Mouse (Mus musculus) lung, embryonic 14.5 days (tissue): ENCODE measurements at regions not wholly inside any gene's neighbourhood (a gene's known extent, or its start where the extent isn't known, plus 50 kb on each side); places are given as distances from the start of the nearest gene placed in this dataset.

Experiments
- ATAC-seq: fragments of 200-750 bp; cut with Nextera tagmentation; 2 replicates; pipeline ENCODE4 v1.8.0; 2017; ENCODE audit warnings: mild to moderate bottlenecking, moderate TSS enrichment, moderate library complexity; ENCODE audit not compliant: insufficient read depth
- DNase-seq: peaks from one replicate; pipeline ENCODE4 v3.0.0-alpha.2; 2015
- H3K27ac ChIP-seq: fragments of 300-500 bp; sonication (generic); 2 replicates; pipeline ENCODE4 v1.5.1; 2014; ENCODE audit warnings: low read depth, mild to moderate bottlenecking, moderate library complexity
- H3K27me3 ChIP-seq: fragments of 300-500 bp; sonication (generic); 2 replicates; pipeline ENCODE4 v1.6.1; 2014; ENCODE audit warnings: low read length, control low read depth; ENCODE audit not compliant: insufficient read depth
- H3K36me3 ChIP-seq: fragments of 300-500 bp; sonication (generic); 2 replicates; pipeline ENCODE4 v1.6.1; 2014; ENCODE audit warnings: control low read depth; ENCODE audit not compliant: insufficient read depth
- H3K4me1 ChIP-seq: fragments of 300-500 bp; sonication (generic); 2 replicates; pipeline ENCODE4 v1.6.1; 2014; ENCODE audit warnings: antibody characterized with exemption, control low read depth; ENCODE audit not compliant: insufficient read depth
- H3K4me2 ChIP-seq: fragments of 300-500 bp; sonication (generic); 2 replicates; pipeline ENCODE4 v1.6.1; 2014; ENCODE audit warnings: mild to moderate bottlenecking
- H3K4me3 ChIP-seq: fragments of 300-500 bp; sonication (generic); 2 replicates; pipeline ENCODE4 v1.5.1; 2014; ENCODE audit warnings: low read depth, low read length
- H3K9ac ChIP-seq: fragments of 300-500 bp; sonication (generic); 2 replicates; pipeline ENCODE4 v1.6.1; 2014
- H3K9me3 ChIP-seq: fragments of 300-500 bp; sonication (generic); 2 replicates; pipeline ENCODE4 v1.6.1; 2016; ENCODE audit warnings: low read depth, low read length, control low read depth
- CTCF ChIP-seq: IDR thresholded peaks from 2 replicates; pipeline ENCODE4 v1.5.1; 2016; ENCODE audit warnings: antibody characterized with exemption, low read depth
- WGBS: fragments of 180-500 bp; shearing (Covaris S2); extraction: QIAGEN DNeasy Blood & Tissue Kit; methylation state at CpG from one replicate; pipeline ENCODE4 v1.1.7; 2014; 5-methylcytosine and 5-hydroxymethylcytosine counted together

DNA sequence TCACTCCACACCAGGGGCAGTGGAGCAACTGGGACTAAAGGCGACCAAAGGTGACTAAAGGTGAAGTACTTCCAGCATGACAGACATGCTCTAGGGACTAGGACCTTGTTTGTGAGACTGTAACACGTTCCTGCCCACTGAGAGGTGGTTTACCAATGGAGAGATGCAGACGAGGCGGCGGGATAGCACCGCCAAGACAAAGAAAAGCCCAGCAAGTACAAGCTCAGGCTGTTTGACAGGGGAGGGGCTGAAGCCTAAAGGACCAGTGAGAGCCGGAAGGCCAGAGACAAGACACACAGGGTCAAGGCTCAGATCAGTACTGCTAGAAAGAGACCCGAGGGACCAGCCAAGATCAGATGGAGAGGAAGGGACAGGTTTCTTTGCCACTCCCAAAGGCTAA, 126.2 kb downstream of the Plxna1 start:
- Histone ChIP-seq H3K4me2 (no peak overlapping the region), H3K9ac (no peak overlapping the region), H3K9me3 (no peaks in the 10 kb centered on the region), H3K27ac (no peak overlapping the region), H3K27me3 (no peaks in the 10 kb centered on the region), H3K4me3 (no peak overlapping the region), H3K4me1 (no peaks in the 10 kb centered on the region; the same call in 1 of the 2 replicates), H3K36me3 (no peaks in the 10 kb centered on the region)
- 22% methylated on average over 8 of the region's 8 CpGs for WGBS
- no peak for TF ChIP-seq CTCF
- ATAC-seq, result no peak
- no peak for DNase-seq

DNA sequence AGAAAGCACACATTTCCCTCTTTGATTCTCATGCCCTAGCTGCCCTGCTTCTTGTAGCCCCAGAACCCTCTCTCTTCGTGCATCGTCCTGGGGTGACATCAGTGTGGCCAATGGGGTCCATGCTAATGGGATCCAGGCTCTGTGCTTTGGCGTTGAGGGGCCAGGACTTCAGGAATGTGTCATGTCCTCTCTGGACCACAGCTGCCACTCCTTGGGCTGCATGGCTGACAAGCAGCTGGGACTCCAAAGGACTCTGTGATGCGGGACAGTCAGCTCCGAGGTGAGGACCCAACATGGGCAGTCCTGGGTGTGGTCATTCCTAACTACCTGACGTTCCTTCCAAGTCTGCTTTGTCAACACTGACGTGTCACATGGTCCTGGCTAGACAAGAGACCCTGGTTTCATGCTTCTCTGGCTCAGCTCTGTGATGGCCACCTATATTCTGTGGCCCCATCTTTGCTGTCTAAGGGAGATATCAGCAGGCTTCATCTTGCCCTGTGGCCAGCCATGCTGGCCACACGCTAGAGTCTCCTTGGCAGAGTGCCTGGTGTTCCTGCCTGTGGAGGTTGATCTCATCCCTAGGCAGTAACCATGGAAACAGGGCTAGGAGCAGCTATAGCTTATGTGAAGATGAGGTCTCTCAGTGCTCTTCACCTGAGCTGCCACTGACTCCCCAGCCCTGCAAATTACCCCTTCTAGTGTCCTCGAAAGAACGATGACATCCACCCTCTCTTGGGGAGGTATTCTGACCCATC, 125.4 kb downstream of the Plxna1 start:
- no peaks in the 10 kb centered on the region for H3K27me3 ChIP-seq
- ATAC-seq (no peak), DNase-seq (peak; percentile 29)
- no peak overlapping the region for H3K4me2 ChIP-seq
- no peak for TF ChIP-seq CTCF
- H3K36me3 ChIP-seq, result no peaks in the 10 kb centered on the region
- 76% methylated on average over 10 of the region's 10 CpGs for WGBS
- H3K4me3 ChIP-seq, result no peak overlapping the region
- H3K9ac ChIP-seq, result no peak overlapping the region
- H3K4me1 ChIP-seq, result no peaks in the 10 kb centered on the region; the same call in 1 of the 2 replicates
- no peaks in the 10 kb centered on the region for H3K9me3 ChIP-seq
- no peak overlapping the region for H3K27ac ChIP-seq

DNA sequence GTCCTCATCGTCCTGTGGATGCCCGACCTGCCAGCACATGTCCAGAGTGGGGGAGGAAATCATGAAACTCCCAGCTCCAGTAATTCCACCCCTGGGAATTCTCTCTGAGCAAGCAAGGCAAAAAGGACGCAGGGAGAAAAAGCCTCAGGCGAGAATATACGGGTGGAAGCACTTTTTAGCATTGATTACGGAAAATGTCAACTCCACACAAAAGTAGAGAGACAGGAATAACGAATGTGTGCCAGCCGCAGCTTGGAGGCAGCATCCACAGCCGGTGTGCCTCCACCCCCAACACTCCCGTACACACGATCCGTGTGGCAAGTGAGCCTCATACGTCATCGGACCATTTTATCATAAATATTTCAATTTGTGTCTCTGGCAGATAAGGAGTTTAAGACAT, 123.5 kb downstream of the Plxna1 start:
- H3K27me3 ChIP-seq, result no peaks in the 10 kb centered on the region
- no peak overlapping the region for H3K4me2 ChIP-seq
- no peak overlapping the region for H3K9ac ChIP-seq
- no peak for TF ChIP-seq CTCF
- H3K4me1 ChIP-seq, result no peaks in the 10 kb centered on the region; the same call in 1 of the 2 replicates
- ATAC-seq (no peak), DNase-seq (no peak)
- WGBS, result 34% methylated on average over 14 of the region's 14 CpGs
- H3K4me3 ChIP-seq, result no peak overlapping the region
- no peaks in the 10 kb centered on the region for H3K36me3 ChIP-seq
- H3K27ac ChIP-seq, result no peak overlapping the region
- H3K9me3 ChIP-seq, result no peaks in the 10 kb centered on the region

DNA sequence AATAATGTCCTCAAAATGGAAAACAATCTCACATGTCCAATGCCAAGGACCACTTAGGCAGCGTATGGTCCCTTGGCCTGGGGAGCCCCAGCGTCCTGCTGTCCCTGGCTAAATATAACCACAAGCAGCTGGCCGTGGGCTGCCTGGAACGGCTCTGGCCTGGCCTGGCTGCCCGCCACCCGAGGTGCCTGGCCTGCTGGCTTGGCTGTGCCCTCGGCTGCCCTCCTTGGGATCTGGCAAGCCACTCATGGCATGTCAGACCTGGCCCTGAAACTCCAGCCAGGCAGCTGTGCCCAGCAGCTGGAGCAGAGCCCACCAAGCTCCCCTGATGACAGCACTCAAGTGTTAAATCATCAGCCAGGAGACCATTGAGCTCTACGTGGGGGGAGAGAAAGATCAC, 122.9 kb downstream of the Plxna1 start:
- no peak overlapping the region for H3K27ac ChIP-seq
- no peaks in the 10 kb centered on the region for H3K9me3 ChIP-seq
- no peak overlapping the region for H3K9ac ChIP-seq
- no peaks in the 10 kb centered on the region for H3K27me3 ChIP-seq
- H3K4me2 ChIP-seq, result no peak overlapping the region
- no peak overlapping the region for H3K4me3 ChIP-seq
- H3K4me1 ChIP-seq, result no peaks in the 10 kb centered on the region; the same call in 1 of the 2 replicates
- TF ChIP-seq CTCF, result no peak
- 31% methylated on average over 8 of the region's 8 CpGs for WGBS
- DNase-seq, result peak; percentile 18
- no peak; the same call in 1 of the 2 replicates for ATAC-seq
- H3K36me3 ChIP-seq, result no peaks in the 10 kb centered on the region

DNA sequence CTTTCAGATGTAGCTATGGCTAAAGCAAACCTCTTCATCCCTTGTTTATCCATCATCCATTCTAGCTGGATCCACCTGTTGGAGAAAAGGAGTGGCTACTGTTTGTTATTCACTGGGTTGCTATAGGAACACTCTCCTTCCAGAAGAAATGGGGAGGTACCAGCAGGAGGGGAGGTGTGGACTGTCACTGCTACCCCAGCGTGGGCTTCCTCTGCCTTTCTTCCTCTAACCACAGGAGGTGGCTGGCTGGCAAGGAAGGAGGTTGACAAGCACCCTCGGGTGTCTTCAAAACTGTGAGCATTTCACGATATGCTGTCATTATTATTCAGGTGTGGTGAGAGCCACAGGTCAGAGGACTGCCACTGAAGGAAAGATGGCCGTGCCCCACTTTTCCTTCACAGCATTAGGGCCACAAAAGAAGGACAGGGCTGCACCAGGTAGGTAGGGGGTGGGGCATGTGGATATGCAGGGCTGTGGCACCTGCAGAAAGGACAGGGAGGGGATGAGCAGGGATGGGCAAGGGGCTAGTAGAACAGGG, 122.2 kb downstream of the Plxna1 start:
- H3K4me1 ChIP-seq, result no peaks in the 10 kb centered on the region; the same call in 1 of the 2 replicates
- no peaks in the 10 kb centered on the region for H3K9me3 ChIP-seq
- 16% methylated on average over 4 of the region's 4 CpGs for WGBS
- no peaks in the 10 kb centered on the region for H3K27me3 ChIP-seq
- no peaks in the 10 kb centered on the region for H3K36me3 ChIP-seq
- no peak for ATAC-seq
- H3K9ac ChIP-seq, result no peak overlapping the region
- no peak for TF ChIP-seq CTCF
- no peak overlapping the region for H3K27ac ChIP-seq
- no peak overlapping the region for H3K4me2 ChIP-seq
- no peak overlapping the region for H3K4me3 ChIP-seq
- no peak for DNase-seq

DNA sequence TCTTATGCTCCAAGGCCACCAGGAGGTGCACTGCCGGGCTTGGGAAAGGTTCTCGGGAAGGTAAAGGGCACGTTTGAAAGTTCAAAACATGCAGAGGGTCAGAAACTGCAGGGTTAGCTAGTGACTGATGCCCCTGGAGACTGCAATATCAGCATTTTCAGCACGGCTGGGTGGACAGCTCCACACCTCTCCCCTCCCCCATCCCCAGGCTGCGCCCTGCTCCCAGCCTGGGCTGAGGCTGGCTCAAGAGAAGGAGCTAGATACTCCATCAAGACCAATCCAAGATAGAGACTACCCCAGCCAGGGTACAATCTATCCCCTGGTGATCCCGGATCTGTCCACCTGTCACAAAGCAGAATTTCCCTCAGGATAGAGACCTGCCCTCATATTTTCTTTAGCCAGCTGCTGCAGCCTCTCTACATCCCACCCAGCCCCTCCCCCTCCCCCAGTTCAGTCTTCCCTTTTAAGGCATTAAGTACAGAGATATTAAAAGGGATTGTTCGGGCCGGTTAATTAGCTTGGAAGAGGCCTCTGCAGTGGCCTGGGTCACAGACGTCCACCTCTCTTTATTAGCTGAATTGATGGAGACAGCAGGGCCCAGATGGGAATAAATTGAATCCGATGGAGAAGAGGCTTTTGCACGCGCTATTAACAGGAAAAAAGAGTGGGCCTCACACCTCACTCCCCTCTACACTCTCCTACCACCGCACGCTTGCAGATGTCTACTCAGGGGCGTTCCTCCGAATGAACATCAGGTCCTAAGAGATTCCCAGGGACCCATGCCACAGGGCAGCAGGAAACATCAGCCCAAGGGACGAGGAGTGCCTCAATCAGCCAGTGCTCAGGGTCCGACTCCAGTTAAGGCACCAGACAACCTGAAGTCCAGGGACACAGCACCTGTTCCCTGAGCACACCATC, 119.8 kb downstream of the Plxna1 start:
- DNase-seq (peak; percentile 70), ATAC-seq (no peak)
- WGBS, result 29% methylated on average over 18 of the region's 18 CpGs
- H3K4me2 ChIP-seq, result no peak overlapping the region
- H3K27ac ChIP-seq, result no peak overlapping the region
- no peaks in the 10 kb centered on the region for H3K9me3 ChIP-seq
- no peak overlapping the region for H3K4me3 ChIP-seq
- no peak overlapping the region for H3K9ac ChIP-seq
- no peaks in the 10 kb centered on the region; the same call in 1 of the 2 replicates for H3K4me1 ChIP-seq
- no peaks in the 10 kb centered on the region for H3K27me3 ChIP-seq
- H3K36me3 ChIP-seq, result no peaks in the 10 kb centered on the region
- 0 out of 2 replicates have a peak, but pooled peaks have one; percentile 21 for TF ChIP-seq CTCF

DNA sequence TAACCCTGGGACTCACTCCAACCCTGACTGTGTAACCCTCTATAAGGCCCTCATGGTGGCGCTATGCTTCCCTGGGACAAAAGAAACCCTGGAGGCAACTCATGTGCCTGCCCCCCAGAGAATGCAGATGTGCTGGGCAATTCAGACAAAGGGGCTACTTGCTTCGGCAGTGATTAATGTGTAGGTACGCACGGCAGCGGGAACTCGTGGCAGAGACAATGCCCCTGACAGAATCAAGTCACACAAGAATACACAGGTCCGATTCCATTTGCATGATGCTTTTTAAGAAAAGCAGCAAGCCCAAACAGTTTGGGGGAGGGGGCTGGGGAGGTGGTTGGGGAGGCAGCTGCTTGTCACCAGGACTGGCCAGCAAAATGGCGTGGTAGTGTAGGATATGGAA, 116.9 kb downstream of the Plxna1 start:
- no peak overlapping the region for H3K4me3 ChIP-seq
- TF ChIP-seq CTCF, result no peak

More for the DNA sequence above, 116.9 kb downstream of the Plxna1 start:
- no peak overlapping the region for H3K27ac ChIP-seq
- WGBS, result 58% methylated on average over 8 of the region's 8 CpGs
- no peaks in the 10 kb centered on the region for H3K36me3 ChIP-seq
- no peaks in the 10 kb centered on the region for H3K9me3 ChIP-seq
- H3K9ac ChIP-seq, result no peak overlapping the region
- no peaks in the 10 kb centered on the region for H3K4me1 ChIP-seq
- no peak for ATAC-seq
- DNase-seq, result no peak
- no peak overlapping the region for H3K4me2 ChIP-seq
- H3K27me3 ChIP-seq, result no peaks in the 10 kb centered on the region
